Mouse (Mus musculus) urinary bladder, adult 2 months (tissue): Measurements from ENCODE around the gene Elf2. TPM values are rescaled to one million over a fixed set of nuclear protein-coding genes. Genes with fewer than 3 reads are reported as not detected.
A peak's percentile ranks its signal among the peaks of the same experiment; 100 is the strongest.
"Not testable (repeated sequence)": the region's sequence is repeated elsewhere in the genome, so short reads cannot be mapped to it uniquely, and the experiment has no call there.

Experiments used
- DNase-seq: peaks from one replicate; pipeline ENCODE4 v3.0.0; 2022; ENCODE audit warnings: low spot score
- polyA plus RNA-seq: library from polyadenylated mRNA; depleted of rRNA; stranded (reverse); fragments of >200 nt; gene quantifications from 2 replicates; pipeline ENCODE4 v1.2.3, GENCODE M21; 2012

Gene Elf2
- polyA plus RNA-seq, 1 experiment, result 52.0 TPM

DNA sequence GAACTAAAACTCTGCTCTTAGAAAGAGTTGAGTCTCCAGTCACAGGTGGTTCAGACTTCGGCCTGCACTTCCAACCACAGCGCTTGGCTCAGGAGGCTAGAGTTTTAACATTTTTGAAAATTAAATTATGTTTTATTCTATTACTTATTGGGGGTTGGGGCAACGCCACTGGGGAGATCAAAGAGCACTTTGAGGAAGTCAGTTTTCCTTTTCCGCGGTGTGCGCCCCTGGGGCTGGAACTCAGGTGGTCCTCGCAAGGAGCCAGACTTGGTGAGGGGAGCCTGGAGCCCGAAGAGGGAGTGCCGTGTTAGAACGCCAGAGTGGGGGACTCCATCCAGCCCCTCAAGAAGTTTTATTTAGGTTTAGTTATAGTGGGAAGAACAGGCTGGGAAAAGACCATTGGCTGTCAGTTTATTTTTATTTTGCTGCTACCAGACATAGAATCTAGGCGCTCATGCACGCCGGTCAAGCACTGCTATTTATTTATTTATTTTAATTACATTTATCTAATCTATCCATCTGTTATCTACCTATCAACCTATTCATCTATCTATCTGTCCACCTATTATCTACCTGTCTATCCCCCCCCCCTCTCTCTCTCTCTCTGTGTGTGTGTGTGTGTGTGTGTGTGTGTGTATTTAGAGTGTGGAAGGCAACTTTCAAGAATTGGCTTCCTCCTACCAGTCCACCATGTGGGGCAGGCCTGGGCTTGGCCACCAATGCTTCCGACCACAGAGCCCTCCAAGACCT lies 19.3 kb upstream of the Elf2 start:
- no peak for DNase-seq

DNA sequence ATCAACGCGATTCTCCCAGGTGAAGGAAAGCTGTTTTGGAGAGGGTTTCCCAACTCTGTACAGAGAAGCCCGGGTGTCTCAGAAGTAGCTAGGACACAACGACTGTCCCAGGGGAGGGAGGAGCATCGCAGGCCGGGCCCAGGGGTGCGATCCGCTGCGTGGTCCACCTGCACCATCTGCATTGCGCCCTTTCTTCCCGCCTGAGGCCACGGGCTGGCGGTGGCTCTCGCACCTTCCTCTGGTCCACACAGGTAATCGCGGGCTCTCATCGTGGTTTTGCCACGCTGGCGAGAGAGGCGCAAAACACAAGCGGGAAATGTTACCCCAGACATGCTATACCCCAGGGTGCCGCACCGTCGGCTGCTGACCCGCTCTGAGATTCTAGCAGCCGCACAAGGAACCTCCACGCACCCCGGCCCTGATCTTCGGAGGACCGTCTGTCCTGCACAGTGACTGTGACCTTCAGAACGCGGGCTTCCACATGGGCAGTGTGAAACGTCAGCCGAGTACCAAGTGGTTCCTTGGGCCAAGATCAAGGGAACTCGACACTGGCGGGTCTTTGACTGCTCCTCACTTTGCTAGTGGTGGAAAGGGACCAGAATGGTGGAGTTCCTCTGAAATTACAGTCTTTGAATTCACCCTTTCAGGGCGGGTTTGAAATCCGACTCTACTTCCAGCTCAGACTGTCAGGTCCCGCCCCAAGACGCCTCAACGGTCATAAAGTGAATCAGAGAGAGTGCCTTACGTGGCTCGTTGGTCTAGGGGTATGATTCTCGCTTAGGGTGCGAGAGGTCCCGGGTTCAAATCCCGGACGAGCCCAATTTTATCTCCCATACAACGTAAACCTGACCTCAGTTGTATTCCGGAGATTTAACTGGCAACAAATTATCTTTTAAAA lies 18.4 kb upstream of the Elf2 start:
- DNase-seq, result peak; percentile 41

DNA sequence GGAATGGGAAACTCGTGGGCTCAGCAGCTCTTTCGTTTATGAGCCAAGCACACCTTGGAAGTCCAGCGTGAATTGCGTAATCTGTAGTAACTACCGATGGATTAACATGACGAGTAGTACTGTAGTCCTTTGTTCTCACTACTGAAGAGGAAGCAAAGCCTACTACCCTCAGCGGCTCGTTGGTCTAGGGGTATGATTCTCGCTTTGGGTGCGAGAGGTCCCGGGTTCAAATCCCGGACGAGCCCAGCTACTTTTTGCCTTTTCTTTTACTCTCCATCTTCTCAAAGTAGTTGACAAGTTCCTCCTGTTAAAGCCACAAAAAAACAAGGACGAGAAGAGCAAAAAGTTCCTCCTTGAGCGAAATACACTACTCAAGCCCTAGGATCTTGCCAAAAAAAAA lies 17.7 kb upstream of the Elf2 start:
- DNase-seq, result no peak

DNA sequence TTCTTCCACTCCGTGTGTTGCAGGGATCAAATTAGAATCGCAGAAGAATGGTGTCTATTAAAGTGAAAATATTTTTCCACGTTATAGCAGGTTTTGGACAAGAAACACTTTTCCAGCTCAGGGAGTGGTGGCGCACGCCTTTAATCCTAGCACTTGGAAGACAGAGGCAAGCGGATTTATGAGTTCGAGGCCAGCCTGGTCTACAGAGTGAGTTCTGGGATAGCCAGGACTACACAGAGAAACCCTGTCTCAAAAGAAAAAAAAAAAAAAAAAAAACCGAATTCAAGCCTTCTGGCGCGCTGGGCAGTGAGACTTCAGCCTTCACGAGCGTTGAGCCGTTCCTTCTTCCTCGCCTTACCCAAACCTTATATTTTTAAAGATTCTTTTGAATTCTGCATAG lies 17.2 kb upstream of the Elf2 start:
- no peak for DNase-seq

DNA sequence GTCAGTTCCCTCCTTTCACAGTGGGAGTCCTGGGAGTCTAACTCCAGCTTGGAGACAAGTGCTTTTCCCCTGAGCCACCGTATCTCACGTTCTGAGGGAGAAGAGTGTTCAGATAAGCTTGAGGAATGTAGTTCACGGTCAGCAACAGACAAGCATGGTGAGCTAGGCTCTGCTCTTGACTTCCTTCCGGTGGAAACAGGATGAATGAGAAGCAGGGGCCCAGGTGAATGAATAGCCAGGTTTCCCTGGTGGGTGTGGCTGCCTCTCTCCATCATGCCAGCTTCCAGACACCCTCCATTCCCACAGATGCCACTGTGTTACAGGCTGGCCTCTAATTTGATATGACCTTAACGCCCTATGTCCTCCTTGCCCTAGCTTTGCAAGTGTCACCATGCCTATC lies 16.6 kb upstream of the Elf2 start:
- DNase-seq, result no peak

DNA sequence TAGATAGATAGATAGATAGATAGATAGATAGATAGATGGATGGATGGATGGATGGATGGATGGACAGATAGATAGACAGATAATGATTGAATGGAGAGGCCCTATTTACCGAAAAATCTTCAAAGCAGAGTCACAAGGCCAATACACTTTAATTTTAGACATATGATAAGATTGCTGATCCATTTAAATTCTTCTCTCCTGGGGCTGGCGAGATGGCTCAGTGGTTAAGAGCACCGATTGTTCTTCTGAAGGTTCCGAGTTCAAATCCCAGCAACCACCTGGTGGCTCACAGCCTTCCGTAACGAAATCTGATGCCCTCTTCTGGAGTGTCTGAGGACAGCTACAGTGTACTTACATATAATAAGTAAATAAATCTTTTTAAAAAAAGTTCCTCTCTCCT lies 14.5 kb upstream of the Elf2 start:
- DNase-seq, result not testable (repeated sequence)

DNA sequence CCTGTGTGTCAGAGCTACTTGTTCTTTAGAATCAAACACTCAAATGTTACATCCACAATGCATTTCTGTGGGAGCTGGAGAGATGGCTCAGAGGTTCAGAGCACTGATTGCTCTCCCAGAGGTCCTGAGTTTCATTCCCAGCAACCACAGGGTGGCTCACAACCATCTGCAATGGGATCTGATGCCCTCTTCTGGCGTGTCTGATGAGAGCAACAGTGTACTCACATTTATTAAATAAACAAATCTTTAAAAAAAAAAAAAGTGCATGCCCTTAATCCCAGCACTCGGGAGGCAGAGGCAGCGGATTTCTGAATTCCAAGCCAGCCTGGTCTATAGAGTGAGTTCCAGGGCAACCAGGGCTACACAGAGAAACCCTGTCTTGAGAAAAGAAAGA lies 13.6 kb upstream of the Elf2 start:
- no peak for DNase-seq

DNA sequence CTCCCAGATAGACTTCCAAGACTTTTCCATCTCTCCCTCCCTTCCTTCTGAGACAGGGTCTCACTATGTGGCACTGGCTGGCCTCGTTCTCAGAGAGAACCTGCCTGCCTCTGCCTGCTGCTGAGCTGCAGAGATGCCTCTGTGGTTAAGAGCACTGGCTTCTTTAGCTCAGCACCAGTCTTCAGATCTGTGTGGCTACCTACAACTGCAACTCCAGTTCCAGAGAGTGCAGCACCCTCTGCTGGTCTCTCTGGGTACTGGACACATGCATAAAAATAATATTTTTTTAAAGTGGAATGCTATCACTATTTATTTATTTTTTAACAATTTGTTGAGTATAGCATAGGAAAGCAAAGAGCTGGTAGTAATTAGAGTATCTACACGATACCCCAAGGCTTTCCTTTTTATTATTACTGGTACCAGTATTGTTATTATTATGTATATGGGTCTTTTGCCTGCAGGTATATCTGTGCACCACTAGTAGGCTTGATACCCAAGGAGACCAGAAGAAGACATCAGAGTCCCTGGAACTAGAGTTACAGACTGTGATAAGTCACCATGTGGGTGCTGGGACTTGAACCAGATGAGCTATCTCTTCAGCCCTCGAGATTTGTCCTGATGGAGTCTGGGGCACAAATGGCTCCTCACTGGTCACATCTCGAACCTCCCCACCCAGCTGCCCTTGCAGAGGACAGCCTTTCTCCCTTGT lies 13.0 kb upstream of the Elf2 start:
- DNase-seq, result no peak

DNA sequence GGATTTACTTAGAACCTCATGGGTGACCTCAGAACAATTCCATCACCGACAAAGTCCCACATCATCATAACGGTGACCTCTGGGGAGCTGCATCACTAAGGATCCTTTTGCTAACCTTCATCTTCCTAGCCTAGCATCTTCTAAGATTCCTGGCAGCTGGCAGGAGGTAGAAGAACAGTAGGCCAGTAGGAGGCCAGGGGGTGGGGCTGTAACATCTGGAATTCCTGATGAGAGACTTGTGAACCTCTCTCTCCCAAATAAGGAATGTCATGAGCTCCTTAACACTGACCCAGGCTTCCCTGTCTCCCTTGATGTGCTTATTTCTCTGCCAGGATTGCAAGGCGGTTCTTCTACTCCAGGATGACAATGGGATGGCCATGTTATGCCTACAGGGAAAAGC lies 10.3 kb upstream of the Elf2 start:
- no peak for DNase-seq

DNA sequence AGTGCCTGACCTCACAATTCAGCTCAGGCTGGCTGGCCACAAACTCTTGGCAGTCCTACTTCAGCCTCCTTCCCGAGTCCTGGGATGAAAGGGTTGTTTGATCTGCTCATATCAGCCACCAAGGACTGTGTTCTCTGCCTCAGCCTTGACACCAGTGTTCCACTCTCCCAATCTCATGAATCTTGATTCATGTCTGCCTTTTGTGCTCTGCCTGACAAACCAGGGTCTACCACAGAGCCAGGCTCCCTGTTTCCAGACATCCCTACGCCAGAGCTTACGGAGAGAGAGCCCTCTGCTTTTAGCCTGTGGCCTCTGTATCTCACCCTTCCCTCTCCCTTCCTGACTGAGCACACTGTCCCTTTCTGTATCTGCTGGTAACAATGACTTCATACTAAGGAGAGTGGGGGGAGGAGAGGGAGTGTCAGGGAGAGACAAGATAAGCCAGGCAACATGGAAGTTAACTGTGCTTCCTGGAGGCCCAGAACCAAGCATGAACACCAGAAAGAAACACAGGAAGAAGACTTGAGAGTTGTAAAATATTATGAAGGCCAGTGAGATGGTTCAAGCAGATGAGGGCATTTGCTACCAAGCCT lies 8.3 kb upstream of the Elf2 start:
- no peak for DNase-seq

DNA sequence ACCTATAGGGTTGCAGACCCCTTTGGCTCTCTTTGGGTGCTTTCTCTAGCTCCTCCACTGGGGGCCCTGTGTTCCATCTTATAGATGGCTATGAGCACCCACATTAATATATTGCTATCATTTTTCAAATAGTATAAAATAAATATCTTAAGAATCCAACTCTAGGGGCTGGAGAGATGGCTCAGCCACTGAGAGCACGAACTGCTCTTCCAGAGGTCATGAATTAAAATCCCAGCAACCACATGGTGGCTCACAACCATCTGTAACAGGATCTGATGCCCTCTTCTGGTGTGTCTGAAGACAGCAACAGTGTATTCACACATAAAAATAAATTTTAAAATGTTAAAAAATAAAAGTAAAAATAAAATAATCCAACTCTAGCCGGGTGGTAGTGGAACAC lies 4.6 kb upstream of the Elf2 start:
- DNase-seq, result not testable (repeated sequence)

DNA sequence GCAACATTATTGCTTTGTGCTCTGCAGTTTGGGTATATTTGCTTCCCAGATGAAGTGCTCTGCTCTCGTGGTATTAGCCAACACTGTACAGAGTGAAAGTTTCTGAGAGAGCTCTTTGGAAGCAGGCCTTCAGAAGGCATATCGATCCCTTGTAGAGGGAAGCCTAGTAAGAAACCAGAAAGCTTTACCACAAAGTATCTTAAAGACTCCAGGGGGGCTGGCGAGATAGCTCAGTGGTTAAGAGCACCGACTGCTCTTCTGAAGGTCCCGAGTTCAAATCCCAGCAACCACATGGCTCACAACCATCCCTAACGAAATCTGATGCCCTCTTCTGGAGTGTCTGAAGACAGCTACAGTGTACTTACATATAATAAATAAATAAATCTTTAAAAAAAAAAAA lies 3.7 kb upstream of the Elf2 start:
- DNase-seq, result not testable (repeated sequence)

DNA sequence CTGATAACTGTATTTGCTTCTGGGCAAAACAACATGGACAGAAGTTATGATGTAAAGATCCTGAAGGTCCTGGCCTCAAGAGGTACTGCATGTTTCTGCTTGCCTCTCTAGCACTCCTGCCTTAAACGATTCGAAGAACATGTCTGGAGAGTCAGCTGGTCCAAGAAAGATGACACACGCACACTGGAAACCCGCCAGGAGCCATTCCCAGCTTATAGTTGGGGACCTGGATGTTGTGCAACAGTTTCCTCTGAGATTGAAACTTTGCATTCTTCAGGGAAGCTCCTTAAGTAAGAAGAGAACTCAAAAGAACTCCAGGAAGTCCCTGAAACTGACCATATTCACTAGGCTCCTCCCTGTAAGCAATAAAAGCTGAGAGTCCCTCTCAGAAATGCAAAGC lies 2.8 kb upstream of the Elf2 start:
- DNase-seq, result no peak

DNA sequence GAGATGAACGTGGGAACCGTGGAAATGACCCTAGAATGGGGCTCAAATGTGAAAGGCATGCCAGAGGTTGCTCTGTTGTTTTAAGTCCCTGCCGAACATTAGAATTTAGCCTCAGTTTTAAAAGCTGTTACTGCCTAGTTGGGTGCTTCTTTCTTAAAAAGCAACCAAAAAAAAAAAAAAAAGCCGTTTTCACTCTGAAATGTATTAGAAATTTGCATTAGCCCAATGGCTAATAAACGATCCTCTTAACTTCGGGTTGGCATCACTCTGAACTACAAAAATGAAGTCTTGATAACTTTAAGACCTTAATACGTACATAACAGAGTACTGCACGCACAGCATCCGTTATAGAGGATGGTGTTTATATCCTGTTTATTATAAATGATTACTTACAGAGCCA lies 1.7 kb upstream of the Elf2 start:
- no peak for DNase-seq

DNA sequence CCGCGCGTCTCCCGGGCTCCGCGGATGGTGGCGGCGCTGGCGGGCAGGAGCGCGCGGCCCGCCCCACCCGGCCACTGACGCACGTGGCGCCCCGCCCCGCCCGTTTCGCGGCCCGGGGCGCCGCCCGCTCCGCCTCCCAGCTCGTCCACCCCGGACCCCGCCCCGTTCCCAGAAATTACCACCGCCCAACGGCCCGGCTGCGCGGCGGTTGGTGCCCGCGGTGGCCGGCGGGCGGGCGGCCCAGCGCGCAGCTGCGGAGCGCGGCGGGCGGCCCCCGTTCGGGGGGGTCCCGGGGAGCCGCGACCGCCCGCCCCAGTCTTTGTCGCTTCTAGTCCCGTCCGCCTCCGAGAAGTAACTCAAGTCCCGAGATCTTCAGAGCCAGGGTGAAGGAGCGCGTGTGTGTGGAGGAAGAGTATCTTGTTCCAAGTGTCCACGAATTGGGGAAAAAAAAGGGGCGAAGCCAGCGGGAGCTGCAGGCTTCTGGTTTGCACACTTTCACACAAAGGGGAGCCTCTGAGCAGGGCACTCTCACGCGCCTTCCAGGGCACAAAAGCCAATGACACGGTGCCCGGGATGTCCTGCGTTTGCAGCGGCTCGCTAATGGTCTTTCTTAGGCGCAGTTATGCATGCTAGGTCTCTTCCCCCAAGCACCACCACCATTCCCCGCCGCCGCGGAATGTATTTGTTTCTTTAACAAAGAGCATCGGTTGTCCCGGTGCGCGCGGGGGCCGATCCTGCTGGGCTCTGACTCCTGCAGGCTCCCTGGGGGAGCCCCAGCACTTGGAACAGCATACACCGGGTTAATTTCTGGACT lies 1.0 kb upstream of the Elf2 start:
- DNase-seq, result peak; percentile 83

DNA sequence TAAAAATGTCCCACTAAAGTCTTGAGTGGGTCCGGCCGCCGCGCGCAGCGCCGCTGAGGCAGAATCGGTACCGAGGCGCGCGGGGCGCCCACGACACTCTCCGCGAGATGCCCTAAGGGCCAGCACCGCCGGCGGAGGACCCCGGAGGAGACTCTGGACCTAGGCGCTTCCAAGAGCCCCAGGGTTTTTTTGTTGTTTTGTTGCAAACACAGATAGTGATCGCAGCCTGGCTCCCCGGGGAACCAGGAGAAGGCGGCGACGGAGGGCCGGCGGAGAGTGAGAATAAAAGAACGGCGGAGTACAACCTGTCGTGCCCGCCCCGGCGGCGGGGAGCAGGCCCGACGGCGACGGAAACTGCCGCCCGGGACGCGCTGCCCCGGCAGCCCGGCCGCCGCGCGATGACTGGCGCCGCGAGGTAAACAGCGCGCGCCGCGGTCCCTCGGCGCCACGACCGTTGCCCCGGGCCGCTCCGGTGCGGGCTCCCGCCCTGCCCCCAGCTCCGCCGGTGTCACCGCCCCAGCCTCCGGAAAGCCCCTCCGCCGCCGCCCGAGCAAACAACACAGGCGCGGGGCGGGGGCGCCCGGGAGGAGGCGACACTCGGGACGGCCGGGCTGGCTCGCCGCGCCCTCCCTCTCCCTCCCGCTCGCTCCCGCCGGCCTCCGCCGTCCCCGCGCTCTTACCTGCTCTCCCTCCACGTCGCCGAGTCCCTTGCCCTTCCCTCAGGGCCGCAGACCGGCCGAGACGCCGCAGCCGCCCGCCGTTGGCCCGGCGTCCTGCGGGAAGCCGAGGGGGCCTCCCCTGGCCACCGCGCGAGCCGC lies 520 bp downstream of the Elf2 start:
- peak; percentile 42 for DNase-seq

DNA sequence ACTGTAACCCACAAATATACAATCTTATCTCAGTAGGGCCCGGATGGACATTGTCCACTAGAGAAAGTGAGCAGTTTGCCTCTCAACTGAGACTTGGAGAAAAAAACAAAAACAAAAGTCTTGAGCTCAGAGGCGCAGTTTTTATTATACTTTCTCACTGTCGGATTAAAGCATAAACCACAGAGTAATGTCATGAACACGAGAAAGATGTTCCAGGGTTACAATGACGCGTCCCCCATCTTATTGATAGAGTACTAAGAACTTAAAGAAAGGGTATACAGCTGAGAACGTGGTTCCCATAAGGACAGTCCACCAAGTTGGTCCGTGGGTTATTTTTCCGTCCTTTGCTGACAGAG lies 1.1 kb downstream of the Elf2 start:
- DNase-seq, result no peak

DNA sequence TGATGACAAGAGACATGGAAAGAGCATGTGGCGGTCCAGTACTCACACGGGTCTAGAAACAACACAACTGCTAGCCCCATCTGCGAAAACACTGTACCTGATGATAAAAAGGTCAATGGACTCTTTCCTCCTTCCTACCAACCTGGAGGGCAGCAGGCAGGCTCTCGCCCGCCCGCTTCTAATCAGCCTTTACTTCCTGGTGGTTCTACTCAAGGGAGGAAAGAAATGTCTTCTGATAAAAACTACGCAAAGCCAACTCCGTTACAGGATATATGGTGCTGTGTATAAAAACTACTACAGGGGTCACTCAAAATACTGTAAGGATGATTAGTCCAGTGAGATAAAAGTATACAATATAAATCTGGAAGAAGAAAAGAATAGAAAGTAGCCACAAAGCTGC lies 5.1 kb downstream of the Elf2 start:
- DNase-seq, result no peak

DNA sequence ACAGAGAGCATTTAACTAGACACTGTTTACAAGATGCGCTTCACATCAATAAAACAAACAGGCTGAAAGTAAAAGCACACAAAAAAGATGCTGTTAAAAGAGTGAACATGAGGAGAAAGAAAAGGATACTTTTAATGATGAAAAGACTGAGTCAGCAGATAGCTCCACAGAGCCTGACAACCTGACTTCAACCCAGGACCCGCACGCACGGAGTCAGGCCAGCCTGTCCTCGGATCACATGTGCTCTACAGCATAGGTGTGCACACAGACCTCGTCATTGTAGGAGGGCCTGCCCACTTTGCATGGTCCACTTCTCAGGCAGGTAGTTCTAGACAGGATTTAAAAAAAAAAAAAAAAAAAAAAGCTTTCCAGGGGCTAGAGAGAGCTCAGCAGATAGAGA lies 6.5 kb downstream of the Elf2 start:
- DNase-seq, result no peak

DNA sequence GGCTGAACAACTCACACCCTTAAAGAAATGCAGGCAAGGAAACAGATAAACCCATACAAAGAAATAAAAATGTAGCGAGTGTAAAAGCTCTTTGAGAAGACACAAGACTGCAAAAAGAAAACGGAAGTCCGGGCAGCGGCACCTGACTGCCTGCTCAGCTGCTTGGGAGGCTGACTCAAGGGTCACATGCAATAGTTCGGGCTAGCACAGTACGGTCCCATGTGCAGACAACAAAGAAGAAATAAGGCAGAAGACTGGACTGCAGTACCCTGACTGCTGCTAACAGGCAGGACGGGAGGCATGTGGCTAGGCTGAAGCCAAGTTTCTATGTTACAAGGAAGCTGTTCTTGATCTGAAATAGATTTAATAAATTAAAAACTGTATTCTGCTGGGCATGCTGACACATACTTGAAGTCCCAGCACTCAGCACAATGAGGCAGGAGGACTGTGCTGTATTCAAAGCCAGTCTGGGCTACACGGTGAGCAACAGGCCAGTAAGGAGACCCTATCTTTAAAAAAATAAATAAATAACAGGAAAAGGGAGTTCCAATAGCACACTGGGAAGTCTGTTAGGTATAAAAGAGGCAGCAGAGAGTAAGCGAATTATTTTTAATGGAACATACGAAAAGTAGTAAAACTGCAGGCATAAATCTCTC lies 7.1 kb downstream of the Elf2 start:
- no peak for DNase-seq
